Mouse (Mus musculus) mesoderm, embryonic 11.5 days (tissue): ENCODE measurements around the gene Fibp.
A peak's percentile ranks its signal among the peaks of the same experiment; 100 is the strongest.

ENCODE experiments used
- DNase-seq: peaks from one replicate; pipeline ENCODE4 v3.0.0-alpha.2; 2012; ENCODE audit warnings: low read depth, low spot score

Fibp gene

DNA sequence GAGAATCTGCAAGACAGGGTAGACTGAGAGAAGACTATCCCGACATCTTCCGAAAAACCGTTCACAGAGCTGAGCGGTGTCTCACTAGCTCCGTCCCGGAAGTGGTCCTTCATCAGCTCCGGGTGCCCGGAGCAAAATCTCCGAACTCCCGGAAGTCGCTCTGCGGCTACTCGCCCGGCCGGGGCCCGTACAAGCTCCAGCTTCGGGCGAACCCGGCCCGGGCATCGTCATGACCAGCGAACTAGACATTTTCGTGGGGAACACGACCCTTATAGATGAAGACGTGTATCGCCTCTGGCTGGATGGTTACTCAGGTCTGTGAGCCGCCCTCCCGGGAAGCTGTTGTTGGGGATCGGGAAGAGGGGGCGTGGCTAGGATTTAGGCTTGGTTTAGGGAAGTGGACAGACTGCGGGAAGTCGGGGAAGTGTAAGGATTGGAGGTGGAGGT is at the start of gene Fibp:
Gene Fibp, plus strand, starts transcription at position 151 of the 447 bp plus-strand sequence.
- peak; percentile 91 for DNase-seq

DNA sequence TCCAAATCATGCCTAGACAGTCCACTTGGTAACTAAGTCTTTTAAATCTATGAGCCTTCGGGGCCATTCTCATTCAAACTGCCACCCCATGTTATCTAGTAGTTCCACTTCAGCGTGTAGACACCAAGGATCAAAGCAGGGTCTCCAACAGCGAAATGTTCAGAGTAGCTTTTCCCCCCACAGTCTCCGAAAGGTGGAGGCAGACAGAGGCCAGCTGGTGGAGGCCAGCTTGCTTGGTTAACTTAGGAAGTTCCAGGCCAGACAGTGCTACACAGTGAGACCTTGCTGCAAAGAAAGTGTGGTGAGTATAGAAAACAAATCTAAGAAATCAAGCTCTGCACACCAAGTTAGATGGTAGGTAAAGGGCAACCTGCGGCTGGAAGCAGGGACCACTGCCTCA is 49.8 kb upstream of the Fibp start:
- DNase-seq: no peak

GRCm38 (mm10) chr19:5411961-5412360 is 48.5 kb upstream of the Fibp start:
- no peak for DNase-seq

GRCm38 (mm10) chr19:5413840-5414239 is 46.6 kb upstream of the Fibp start:
- DNase-seq: no peak

GRCm38 (mm10) chr19:5414534-5414957 is 45.9 kb upstream of the Fibp start:
- no peak for DNase-seq

GRCm38 (mm10) chr19:5418750-5419466 is 41.5 kb upstream of the Fibp start:
- DNase-seq: no peak

DNA sequence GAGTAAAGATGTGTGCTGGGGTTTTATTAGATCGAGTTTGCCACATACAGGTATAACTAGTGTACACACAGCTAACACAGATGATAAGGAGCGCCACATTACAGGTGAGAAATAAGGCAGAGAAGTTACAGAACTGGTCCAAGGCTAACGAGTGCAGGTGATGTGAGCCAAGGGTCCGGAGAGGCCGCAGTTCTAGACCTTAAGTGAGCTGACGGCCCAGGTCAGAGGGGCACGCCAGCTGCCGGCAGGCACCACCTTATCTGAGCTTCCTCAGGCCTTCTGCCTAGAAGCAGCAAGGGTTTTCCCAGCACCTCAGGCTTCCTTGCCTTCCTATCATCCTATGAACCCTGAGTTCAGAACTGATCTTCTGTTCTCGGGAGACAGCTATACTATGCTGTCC is 40.8 kb upstream of the Fibp start:
- no peak for DNase-seq

DNA sequence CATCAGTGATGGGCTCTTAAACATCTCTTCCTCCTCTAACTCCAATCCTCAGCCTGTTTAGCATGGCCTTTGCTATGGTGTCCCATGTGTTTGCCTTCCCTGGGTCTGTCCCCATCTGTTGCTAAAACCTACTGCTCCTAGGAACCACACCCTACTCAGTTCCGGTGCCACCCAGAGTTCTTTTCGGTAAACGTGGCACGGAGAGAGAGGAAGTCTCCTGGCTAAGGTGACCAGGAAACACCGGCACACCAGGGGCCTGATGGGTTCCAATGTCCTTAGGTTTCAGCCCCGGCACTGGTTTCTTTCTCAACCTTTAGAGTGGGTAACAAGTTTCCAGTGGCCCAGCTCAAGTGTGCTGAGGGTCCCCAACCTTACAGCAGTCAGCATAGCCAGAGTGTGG is 39.8 kb upstream of the Fibp start:
- DNase-seq: no peak

- DNase-seq: no peak
Observed at GRCm38 (mm10) chr19:5421784-5422183, 38.6 kb upstream of the Fibp start.

DNA sequence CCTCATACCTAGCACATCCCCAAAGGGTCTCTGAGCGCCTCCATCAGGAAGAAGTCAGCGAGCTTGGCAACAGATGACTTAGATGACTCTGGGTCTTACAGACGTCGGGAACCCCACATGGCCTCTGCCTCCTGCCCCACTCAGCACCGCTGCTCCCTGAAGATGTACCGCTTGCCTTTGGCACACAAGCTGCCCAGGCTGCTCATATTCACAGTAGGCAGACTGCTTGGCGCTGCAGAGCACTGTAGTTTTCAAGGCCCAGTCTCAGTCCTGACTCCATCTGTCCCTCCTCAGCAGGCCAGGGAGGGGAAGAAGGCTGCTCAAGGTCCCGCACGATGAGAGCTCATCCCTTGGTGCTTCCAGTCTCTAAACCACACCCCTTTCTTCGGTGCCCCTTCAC is 38.1 kb upstream of the Fibp start:
- no peak for DNase-seq

GRCm38 (mm10) chr19:5422895-5423443 is 37.4 kb upstream of the Fibp start:
- DNase-seq: no peak

DNA sequence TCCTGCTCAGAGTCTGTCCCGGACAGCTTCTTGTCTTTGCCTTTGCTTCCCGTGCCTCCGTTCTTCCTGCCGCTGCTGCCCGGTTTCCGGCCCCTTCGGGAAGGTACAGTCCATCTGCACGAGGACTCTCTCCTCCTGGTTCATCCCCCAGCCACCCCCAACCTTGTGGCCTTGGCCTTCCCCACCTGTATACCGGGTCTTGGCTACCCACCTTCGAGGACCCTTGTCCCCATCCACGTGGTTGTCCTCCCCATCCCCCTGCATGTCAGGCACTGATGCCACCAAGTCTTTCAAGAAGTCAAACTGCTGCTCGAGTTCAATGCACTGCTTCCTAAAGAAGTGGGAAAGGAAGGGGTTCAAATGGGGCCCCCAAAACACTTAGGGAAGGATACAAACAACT is 36.9 kb upstream of the Fibp start:
- no peak for DNase-seq

- DNase-seq: peak; percentile 63
Observed at GRCm38 (mm10) chr19:5424092-5424781, 36.2 kb upstream of the Fibp start.

GRCm38 (mm10) chr19:5424782-5425741 is 35.4 kb upstream of the Fibp start, which contains the start of the genes Drap1 and AI837181:
Drap1 (minus strand) TSS chr19:5424979.
AI837181 (plus strand) TSS chr19:5425144.
- DNase-seq: peak; percentile 99

DNA sequence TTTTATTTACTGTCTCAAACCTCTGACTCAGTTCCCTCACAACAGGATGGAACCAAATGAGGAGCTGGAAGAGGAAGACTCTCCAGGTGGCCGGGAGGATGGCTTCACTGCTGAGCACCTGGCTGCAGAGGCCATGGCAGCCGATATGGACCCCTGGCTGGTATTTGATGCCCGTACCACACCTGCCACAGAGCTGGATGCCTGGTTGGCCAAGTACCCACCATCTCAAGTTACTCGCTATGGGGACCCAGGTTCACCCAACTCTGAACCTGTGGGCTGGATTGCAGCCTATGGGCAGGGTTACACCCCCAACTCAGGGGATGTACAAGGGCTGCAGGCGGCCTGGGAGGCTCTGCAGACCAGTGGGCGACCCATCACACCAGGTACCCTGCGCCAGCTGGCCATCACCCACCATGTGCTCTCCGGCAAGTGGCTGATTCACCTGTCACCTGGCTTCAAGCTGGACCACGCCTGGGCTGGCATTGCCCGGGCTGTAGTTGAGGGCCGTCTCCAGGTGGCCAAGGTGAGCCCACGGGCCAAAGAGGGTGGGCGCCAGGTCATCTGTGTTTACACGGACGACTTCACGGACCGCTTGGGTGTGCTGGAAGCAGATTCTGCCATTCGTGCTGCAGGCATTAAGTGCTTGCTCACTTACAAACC is 34.4 kb upstream of the Fibp start:
- no peak for DNase-seq

DNA sequence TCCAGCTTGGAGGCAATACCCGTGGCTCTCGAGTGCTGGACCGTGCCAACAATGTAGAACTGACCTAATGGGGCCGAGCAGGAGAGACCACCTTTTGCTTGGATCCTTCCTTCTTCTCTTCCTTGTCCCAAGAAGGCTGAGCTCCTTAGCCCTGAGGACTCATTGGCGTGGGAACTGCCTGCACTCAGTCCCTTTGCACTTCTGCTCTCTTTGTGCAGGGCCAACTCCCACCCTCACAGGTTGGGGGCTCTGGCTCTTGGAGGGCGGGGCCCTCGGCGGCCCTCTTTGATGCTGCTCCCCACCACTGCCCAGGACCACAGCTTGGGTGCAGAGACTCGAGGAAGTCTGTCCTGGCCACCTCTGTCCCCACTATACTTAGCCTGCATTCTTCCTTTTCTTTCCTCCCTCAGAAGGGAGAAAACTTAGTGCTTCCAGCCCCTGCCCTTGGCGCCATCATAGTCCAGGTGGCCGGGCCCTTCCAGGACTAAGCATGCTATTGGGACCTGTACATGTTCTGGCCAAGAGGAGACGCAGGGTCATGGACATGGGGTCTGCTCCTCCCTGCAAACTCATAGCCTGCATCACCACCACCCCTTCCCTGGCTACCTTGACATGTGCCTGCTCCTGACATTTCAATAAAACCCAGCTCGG is 33.6 kb upstream of the Fibp start:
- no peak for DNase-seq

DNA sequence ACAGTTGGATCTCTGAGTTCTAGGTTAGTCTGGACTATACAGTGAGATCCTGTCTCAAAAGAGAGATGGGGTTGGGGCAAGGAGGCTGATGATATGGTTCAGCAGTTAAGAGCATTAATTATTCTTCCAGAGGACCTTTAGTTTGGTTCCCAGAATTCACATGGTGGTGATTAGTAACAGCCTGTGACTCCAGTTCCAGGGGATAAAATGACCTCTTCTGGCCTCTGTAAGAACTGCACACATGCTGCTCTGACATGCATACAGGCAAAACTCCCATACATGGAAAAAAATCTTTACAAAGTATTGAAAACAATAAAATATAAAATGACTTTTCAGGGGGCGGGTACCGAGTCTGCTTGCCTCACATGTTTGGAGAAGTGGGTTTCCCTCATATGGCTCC is 32.3 kb upstream of the Fibp start:
- DNase-seq: no peak

DNA sequence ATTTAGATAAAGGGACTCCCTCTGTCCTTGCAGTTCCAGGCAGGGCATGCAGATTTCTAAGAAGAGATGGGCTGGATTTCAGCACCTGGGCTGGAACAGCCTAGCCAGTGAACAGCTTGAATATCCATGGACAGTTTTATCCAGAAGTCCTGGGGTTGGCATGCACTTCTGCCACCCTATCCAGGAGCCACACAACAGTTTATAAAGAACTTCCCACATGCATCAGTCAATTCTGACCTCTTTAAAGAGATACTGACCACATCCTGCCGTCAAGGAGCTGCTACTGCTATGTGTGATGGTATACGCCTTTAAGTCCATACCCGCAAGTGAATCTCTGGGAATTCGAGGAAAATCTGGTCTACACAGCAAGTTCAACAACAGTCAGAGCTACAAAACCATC is 31.2 kb upstream of the Fibp start:
- no peak for DNase-seq

DNA sequence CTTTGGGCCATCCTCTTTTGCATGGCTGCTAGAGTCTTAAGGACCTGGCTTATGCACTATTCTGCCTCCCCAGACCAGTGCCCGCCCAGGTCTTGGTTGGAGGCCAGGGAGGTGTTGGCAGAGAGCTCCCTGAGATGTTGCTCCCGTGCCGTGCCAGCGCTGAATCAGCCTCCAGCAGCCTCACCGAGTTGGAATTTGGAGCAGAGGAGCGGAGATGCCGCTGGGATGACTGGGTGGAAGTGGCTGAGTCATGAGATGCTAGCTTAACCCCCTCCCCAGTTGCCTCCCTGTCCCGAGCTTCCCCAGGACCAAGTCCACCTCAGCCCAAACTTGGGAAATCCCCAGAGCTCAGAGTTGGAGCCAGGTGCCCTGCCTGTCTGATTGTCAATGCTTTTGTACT is 30.6 kb upstream of the Fibp start:
- no peak for DNase-seq

DNA sequence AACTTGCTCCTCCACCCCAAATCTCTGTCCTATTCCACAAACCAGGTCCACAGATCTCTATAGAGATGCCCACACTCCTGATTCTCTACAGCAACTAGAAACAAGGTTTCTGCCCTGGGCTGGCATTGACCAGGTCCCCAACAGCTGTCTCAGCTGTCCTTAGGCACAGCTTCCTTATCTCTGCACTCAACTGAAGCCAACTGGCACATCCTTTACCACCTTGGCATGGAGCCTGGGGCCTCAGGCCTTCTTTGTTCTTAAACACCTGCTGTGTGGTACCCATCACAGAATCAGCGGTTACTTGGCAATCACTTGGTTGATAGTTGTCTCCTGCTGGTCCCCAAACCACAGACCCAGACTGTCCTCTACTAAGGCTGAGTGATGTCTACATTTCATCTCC is 30.0 kb upstream of the Fibp start:
- DNase-seq: no peak
